Mouse (Mus musculus): ENCODE results near the gene Mlst8. TPM values are rescaled to one million over a fixed set of nuclear protein-coding genes. Genes with fewer than 3 reads are reported as not detected.
"Not testable (repeated sequence)": the region's sequence is repeated elsewhere in the genome, so short reads cannot be mapped to it uniquely, and the experiment has no call there.

The Mlst8 gene
- total RNA-seq, 2 experiments from 2014 or later, result 24.6 to 26.5 TPM

- DNase-seq (ENCODE audit: low spot score in 2 of 2), result peak; percentile 96 to 97
These were observed 8.8 kb downstream of the Mlst8 start, which contains the start of the genes E4f1 and Pgp for GRCm38 (mm10) chr17:24469910-24470602. Gene E4f1 (minus strand): TSS chr17:24470313. Gene Pgp (plus strand): TSS chr17:24470392.

DNA sequence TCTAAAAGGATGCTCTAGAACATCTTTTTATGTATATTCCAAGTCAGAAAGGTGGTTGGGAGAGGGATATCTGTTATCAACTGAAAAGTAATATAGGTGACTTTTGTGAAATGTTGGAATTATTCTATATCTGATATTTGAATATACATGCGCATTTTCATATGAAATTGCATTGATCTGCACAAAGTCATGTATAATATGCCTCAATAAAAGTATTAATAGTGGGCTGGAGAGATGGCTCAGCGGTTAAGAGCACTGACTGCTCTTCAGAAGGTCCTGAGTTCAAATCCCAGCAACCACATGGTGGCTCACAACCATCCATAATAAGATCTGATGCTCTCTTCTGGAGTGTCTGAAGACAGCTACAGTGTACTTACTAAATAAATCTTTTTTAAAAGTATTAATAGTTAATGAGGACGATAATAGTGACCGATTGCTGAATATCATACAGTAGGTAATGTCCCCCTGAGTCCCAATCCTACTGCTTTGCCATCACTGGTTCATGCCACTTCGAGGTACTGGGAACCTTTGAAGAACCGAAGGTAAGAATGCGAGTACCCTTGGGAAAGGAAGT lies 9.5 kb downstream of the Mlst8 start:
- no peak for DNase-seq (ENCODE audit: low spot score in 2 of 2)

GRCm38 (mm10) chr17:24468636-24469246 lies 10.1 kb downstream of the Mlst8 start:
- DNase-seq (ENCODE audit: low spot score in 2 of 2), result no peak

DNA sequence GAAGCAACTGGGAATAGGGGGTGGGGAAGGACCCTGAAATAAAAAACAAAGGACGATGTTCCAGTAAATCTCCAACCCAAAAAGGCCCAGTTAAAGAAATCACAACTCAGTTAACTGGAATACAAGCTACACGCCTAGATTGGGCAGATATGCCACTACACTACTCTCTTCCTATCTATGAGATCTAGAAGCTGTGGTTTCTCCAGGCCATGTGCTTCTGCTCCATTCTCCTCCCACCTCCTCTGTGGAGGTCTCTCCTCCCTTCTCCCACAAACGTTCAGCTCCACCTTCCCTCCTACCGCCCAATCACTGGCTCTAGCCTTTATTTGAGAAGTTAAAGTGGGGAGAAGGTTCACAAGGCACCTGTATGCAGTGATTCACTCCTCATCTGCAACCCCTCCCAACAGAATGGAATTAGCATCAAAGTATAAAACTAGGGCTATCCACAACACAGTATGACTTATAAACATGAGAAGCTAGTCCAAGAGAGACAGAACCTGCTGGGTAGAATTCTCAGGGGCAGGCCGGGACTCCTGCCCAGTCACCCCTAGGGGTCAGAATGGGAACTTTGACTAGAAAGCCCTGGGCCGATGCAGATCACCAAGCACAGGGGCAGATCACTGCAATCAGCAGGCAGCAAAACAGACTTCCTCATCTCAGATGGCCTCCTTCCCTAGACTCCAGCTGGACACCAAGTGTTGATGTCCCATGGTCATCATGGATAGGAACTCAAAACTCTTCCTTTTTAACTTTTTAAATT lies 15.3 kb downstream of the Mlst8 start:
- DNase-seq (ENCODE audit: low spot score in 2 of 2), result no peak

- no peak for DNase-seq (ENCODE audit: low spot score in 2 of 2)
These were observed 15.9 kb downstream of the Mlst8 start for GRCm38 (mm10) chr17:24462932-24463331.

GRCm38 (mm10) chr17:24461580-24461979 lies 17.3 kb downstream of the Mlst8 start:
- no peak for DNase-seq (ENCODE audit: low spot score in 2 of 2)

DNA sequence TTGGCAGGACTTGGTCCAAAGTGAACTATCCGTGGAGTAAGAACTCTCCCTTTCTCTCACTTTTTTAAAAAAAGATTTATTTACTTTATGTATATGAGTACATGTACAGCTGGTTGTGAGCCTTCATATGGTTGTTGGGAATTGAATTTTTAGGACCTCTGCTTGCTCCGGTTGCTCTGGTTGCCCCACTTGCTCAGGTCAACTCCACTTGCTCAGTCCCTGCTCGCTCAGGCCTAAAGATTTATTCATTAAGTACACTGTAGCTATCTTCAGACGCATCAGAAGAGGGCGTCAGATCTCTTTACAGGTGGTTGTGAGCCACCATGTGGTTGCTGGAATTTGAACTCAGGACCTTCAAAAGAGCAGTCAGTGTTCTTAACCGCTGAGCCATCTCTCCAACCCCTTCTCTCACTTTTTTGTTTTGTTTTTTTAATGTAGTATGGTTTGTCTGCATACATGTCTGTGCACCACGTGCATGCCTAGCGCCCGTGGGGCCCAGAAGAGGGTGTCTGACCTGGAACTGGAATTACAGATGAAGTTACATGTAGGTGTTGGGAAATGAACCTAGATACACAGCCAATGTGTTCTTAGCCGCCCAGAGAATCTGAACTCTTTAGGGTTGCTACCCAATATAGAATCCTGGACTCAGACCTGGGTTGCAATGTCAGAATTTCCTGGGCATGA lies 23.2 kb downstream of the Mlst8 start:
- not testable (repeated sequence) for DNase-seq (ENCODE audit: low spot score in 2 of 2)

- DNase-seq (ENCODE audit: low spot score in 2 of 2), result peak; percentile 98
These were observed 23.9 kb downstream of the Mlst8 start for GRCm38 (mm10) chr17:24454756-24455522.

- no peak for DNase-seq (ENCODE audit: low spot score in 2 of 2)
These were observed 24.6 kb downstream of the Mlst8 start for GRCm38 (mm10) chr17:24454218-24454755.

DNA sequence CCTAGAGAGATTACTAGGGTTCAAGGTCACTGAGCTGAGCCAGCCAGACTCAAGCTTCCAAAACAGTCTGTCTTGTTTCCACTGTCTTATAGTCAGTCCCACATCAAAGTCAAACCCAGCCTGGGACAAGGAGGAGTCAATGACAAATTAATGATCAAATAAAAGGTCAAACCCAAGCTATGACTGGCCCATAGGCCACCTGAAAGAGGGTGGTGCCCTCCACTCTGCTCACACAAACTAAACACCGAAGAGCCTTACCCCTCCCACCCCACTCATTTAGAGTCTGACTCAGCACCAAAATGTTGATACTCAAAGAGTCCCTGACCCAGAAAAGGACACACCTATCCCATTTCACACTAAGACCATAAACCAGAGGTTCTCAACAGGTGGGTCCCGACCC lies 25.5 kb downstream of the Mlst8 start:
- DNase-seq (ENCODE audit: low spot score in 2 of 2), result no peak

DNA sequence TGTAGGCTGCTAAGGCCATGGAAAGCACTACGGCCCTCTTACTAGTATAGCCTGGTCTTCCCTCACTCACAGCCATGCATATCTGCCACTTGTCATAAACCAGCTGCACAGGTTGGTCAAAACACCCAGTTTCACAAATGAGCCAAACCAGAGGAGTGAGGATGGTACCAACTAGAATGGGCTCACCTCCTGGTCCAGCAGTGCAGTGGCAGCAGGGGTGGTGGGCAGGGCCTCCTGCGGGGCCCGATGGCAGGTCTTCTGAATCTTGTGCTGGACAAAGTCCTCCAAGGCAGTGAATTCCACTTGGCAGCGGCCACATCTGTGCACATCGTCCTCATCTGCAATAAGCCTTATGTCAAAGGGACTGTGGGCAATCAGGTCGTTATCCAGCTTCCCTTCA lies 27.7 kb downstream of the Mlst8 start:
- DNase-seq (ENCODE audit: low spot score in 2 of 2), result no peak

DNA sequence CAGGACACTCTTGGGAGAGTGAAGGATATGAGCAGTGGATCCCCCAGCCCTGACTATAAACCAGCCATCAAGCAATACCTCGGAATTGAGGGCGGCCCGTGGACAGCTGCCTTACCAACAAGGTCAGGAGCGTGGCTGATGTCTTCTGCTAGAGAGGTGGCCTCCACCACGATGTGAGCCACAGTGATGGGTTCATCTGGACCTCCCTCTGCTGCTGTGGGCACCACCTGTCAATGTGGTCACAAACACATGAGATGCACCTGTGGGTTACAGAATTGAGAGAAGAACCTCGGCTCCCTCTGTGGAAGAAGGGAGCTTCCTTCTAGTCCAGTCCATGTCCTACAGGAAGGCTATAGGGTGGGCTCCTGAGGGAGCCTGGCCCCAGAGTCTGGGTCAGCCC lies 29.4 kb downstream of the Mlst8 start:
- DNase-seq (ENCODE audit: low spot score in 2 of 2), result no peak

DNA sequence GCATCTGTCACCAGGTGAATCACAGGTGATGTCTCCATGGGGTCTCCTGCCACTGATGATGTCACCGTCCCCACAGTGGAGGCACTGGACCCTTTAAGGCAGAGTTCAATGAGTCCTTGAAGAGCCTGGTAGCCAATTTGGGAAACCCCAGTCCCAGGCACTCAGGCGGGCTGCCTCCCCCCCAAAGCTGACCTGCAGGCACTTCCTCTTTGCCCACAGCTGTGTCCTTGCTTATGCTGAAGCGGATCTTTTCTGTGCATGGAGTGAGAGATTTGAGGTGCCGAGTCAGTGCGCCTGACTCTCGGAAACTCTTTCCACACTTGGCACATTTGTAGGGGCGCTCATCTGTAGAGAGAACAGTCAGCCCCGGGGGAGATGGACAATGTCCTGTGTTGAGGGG lies 32.3 kb downstream of the Mlst8 start:
- DNase-seq (ENCODE audit: low spot score in 2 of 2), result no peak

DNA sequence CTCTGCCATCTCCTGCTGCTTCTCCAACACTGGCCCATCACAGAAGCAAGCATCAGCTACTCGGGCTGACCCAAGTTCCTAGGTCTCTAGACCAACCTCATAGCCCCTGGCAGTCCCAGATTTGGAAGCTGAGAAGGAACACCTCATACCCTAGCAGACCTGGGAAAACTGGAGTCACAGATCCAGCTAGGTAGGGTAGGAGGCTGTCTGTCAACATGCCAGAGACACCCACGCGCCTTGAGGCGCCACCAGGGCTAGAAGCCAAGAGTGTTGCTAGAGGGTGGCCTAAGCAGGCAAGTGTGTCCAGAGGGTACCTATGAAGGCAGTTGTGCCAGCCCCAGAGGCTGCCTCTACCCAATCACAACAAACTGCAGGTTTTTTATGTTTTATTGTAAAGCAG lies 35.5 kb downstream of the Mlst8 start:
- no peak for DNase-seq (ENCODE audit: low spot score in 2 of 2)

- DNase-seq (ENCODE audit: low spot score in 2 of 2), result no peak
These were observed 36.2 kb downstream of the Mlst8 start, which contains the start of gene Dnase1l2 for GRCm38 (mm10) chr17:24442632-24443155. Gene Dnase1l2 (minus strand): TSS chr17:24443105.

- no peak for DNase-seq (ENCODE audit: low spot score in 2 of 2)
These were observed 36.8 kb downstream of the Mlst8 start for GRCm38 (mm10) chr17:24442107-24442506.

DNA sequence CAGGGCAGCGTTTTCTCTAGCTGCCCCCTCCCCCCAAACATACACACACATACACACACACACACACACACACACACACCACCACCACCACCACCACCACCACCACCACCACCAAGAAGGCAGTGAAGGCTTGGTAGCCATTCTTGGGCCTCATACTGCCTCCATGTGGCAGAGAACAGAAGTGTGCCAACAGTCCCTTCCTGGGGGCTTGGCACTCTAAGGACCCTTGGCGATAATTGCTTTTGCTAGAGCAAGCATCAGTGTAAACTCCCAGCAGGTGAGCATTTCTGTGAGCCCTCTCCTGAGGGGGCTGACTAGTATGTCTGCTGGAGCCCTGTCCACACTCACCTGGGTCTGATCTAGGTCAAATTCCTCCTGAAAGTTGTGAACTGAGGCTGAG lies 37.7 kb downstream of the Mlst8 start:
- no peak for DNase-seq (ENCODE audit: low spot score in 2 of 2)

- DNase-seq (ENCODE audit: low spot score in 2 of 2), result no peak
These were observed 38.5 kb downstream of the Mlst8 start for GRCm38 (mm10) chr17:24440377-24440776.

DNA sequence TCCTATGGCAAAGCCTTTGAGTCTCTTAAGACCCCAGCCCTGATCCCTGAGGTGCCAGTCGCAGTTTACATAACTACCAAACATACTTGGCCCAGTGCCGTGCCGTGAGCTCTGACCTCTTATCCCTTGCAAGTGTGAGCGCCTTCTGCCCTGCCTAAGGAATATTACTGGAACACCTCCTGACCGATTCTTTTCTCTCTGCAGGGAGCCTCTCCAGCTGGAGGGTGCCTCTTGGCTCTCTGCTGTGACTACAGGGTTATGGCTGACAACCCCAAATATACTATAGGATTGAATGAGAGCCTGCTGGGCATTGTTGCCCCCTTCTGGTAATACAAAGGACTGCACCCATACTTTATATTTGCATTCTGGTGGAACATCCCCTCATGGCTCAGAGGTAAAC lies 41.9 kb downstream of the Mlst8 start:
- no peak for DNase-seq (ENCODE audit: low spot score in 2 of 2)
